Mouse (Mus musculus) layer of hippocampus, adult 9-10 months (tissue): ENCODE measurements around the gene Anapc4.

Experiments used
- DNase-seq: peaks from one replicate; pipeline ENCODE4 v3.0.0; 2022; ENCODE audit warnings: low spot score

Anapc4 gene

DNA sequence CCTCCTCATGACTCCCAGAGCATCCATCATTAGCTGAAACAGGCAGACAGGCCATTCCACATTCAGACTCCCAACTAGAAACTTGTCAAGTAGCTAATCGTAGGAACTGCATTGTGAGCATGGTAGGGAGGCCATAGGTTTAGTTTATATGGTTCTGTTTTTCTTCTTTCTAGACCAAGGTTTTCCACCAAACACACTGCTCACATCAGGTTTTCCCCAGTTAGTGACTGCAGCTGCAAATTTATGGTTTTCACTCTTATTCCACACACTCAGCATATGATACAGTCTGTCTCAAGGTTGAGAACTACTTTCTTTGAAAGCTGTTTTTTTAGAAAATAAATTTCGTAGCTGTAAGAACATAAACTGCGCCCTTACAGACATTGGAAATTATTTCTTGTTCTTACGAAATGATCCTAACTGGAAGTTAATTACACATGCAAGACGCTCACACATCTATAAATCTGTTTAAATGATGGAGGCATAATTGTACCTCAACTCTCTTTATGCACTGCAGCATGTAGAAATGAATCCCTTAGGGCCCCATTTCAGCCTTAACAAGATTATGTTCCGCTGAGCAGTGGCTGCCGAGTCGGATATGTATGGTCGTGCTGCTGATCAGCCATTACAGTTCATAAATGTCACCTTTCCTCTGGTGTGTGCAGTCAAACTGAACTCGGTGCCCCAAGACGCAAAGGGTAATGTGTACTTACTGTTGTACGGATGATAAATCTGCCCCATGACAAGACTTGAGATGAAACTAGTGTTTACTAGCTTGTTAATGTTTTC lies 35.3 kb downstream of the Anapc4 start:
- DNase-seq: no peak

GRCm38 (mm10) chr5:52871461-52871860 lies 37.6 kb downstream of the Anapc4 start:
- DNase-seq: no peak

GRCm38 (mm10) chr5:52871986-52872385 lies 38.2 kb downstream of the Anapc4 start:
- DNase-seq: no peak

GRCm38 (mm10) chr5:52878847-52879246 lies 45.0 kb downstream of the Anapc4 start:
- peak; percentile 38 for DNase-seq

DNA sequence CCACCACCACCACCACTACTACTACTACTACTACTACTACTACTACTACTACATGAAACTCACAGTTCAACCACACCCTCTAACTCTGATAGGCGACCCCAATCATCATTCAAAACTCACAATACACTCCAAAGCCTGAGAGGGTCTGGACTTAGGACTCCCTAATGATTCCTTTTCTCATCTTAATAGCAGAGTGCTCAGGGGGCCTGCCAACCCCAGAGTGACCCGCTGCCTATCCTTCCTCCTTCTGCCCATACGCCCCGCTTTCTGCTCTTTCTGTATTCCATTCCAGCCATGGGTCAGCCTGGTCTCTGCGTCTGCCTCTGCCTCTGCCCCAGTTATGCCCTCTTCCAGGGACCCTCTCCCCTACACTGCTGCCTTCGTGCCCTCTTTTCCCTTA lies 46.1 kb downstream of the Anapc4 start:
- no peak for DNase-seq

DNA sequence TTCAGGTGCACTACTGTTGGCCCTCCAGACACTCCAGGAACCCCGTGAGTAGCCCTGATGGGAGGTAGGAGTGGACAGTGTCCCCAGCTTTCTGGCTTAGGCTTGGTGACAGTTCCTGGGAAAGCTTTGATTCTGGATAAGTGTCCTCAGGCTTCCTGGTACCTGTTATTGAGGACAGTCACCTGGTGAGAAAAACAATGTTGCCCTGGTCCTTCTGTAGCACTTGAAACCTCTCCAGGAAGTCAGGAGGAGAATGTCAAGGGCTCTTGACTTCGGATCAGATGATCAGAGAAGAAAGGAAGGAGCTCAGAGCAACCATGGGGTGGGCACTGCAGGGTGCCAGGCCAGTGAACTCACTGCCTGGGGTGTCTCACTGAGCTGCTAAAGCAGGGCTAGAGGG lies 48.6 kb downstream of the Anapc4 start:
- DNase-seq: no peak

GRCm38 (mm10) chr5:52887085-52887484 lies 53.3 kb downstream of the Anapc4 start:
- DNase-seq: no peak

DNA sequence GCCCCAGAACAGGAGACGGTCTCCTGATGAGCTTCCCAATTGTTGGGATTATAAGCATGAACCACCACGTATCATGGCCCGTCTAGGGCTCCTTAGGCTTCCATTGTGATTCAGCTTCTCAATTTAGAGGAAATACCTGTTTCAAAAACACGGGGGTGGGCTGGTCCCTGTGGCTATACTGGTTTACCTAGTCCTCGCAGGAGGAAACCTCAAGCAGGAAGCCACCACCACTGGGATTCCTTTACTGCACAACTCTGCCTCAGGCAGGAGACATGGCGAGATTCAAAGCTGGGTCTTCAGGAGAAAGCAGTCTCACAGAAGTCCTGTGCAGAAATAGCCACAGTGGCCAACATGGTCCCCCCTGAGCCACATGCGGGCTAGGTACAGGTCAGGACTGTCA lies 56.1 kb downstream of the Anapc4 start:
- DNase-seq: no peak

DNA sequence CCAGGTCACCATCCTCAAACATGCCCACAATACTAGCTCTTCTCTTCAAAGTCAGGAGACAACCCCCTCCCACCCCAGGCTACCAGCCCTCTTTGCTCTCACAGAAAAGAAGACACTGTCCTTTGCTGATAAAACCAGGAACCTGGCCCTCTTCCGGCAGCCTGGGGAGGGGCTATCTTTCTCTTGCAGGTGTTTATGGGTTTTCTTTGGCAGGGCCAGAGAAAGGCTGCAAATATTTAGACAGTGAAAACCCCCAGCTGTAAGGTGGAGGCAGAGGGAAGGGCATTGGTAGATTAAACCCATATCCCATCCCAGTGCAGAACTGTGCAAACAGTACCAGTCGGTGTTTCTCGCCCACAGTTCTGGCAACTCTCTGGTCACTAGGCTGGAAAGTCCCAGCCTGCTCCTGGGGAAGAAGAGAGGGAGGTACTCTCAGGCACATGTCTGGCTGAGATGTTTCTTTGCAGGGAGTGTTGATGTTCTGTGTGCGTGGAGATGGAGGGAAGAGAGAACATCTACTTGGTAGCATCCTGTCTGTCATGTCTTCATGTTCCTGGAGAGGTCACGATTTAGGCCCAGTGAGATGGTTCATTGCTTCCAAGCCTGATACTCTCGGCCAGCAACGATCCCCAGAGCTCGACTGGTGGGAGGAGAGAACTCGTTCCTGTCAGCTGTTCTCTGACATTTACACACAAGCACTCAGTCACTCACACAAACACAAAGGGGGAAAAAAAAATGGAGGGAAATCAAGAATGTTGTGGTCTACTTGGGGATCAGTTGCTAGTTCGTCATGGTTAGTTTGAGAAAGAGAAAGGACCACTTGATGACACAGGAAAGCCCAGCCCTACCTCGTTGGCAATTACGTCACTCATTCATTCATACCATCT lies 58.4 kb downstream of the Anapc4 start:
- DNase-seq: no peak

DNA sequence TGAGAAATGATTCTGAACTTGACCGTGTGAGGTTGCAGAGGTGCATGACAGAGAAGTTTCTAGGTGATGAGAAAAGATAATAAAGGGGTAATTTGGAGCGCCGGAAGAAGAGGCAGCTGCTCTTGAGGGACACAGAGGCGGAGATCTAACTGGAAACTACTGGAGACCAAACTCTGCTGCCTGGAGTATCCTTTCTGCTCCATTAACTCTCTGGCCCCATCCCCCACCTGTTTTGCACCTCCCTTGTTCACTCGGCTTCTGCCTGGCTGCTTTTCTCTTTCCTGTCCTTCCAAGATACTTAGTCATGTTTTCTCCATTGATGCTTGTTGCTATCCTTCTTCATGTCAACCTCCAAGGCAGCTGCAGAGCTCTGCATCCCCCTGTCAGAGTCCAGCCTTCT lies 60.1 kb downstream of the Anapc4 start:
- DNase-seq: no peak

DNA sequence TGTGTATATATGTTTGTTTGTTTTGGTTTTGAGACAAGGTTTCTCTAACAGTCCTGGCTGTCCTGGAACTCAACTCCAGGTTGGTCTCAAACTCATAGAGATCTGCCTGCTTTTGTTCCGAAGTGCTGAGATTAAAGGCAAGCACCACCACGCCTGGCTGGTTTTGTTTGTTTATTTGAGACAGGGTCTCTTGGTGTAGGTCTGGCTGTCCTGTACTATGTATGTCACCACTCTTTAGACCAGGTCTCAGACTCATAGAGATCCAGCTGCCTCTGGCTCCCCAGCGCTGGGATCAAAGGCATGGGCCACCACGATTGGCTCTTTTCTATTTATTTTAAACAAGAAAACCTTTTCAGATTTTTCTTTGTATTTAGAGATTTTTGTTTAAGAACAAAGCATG lies 70.4 kb downstream of the Anapc4 start:
- DNase-seq: no peak

- DNase-seq: no peak
These were observed 70.9 kb downstream of the Anapc4 start for GRCm38 (mm10) chr5:52904671-52905070.

DNA sequence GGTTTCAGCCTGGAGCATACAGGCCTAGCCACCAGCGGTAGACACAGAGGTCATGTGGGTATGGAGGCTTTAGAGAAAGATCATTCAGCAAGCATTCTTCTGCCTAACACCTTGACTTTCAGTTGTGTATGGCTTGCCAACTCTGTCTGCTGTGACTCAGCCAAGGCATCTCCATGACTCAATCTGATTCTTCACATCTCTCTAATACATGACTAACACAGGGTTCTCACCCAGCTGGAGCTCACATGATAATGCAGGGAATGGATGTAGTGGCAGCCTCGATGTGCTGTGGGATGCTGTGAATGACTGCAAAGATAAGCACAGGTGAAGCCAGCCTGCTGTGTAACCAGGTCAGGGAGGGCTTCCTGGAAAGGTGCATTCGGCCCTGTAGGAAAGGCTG lies 74.4 kb downstream of the Anapc4 start:
- DNase-seq: no peak

GRCm38 (mm10) chr5:52910159-52910591 lies 76.4 kb downstream of the Anapc4 start:
- DNase-seq: no peak

DNA sequence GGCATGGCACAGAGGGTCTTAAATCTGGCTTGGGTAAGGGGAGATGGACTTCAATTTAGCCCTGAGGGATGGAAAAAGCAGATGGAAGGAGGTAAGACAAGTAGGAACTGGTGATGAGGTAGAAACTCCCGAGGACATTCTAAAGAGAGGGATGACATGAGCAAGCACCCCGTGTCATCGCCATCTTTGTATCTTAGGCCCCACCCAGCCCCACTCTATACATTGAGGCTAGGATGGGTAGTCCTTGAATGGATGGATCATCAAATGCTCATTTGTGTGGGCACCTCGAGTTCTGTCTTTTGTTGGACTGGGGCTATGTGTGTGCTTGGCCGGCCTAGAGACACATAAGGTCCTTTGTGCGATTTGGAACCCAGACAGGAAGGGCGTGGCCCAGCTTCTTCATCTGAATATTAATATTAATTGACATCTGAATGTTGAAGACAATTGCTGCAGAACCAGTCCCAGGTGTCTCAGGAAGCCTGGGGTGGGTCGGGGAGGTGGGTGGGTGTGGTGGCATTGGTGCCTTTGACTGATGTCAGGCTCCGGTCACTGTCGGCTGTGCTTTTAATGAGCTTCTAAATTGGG lies 77.6 kb downstream of the Anapc4 start:
- DNase-seq: no peak

- no peak for DNase-seq
These were observed 79.9 kb downstream of the Anapc4 start for GRCm38 (mm10) chr5:52913711-52914110.

DNA sequence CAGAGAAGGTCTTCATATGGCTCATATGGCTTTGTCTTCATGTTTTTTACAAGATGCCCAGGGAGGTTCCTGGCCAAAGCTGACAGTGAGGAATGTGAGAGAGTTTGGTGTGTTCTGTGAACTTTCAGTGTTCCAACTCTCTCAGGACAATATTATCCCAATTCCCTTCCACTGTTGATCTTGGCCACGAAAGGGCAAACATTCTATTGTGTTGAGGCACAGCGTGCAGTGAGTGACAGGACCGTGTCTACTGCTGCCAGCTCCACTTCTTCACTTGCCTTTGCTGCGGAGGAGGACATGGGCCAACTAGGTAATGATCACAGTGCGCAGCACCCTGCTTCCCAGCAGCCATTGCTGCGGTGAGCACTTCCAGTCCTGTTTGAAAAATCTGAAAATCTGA lies 82.4 kb downstream of the Anapc4 start:
- no peak for DNase-seq
